Mouse (Mus musculus): Measurements from ENCODE around the gene Cul4a. TPM values are rescaled to one million over a fixed set of nuclear protein-coding genes. Genes with fewer than 3 reads are reported as not detected.
"Not testable (repeated sequence)": the region's sequence is repeated elsewhere in the genome, so short reads cannot be mapped to it uniquely, and the experiment has no call there.

Gene Cul4a
- 68.4 and 73.8 TPM in 2 replicates for polyA plus RNA-seq (2015; fragmentation: Nextera tagmentation; extraction: Ambion mirVana)

DNA sequence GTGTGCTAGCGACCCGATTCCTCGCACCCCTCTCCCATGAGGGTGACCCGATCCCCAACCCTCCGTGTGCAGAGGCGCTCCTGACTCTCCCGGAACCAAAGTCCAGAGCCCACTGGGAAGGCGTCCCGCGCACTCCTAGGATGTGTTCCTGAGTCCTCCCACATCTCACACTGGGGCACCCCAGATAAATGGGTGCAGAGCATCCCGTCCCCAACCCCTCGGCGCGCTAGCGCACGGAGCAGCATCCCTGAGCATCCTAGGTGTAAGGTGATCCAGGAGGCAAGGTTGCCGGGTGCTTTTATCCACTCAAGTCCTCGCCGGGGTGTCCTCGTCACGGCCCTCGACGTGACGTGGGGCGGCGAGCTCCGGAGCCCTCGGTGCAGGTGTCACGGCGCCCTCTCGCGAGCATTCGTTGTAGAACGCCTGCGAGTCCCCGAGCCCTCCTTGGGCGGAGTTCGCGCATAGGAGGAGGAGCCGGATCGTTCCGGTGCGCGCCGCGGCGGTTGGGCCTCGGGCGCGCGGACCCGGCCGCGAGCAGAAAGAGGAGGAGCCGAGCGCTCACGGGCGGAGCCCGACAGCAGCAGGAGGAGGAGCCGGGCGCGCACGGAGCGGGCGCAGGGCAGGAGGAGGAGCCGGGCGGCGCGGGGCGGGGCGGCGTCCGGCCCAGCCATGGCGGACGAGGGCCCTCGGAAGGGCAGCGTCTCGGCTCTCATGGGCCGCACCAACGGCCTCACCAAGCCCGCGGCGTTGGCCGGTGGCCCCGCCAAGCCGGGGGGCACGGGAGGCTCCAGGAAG lies at the start of gene Cul4a, which contains the start of gene Pcid2:
Cul4a (plus strand) TSS at position 535 of the 795 bp plus-strand sequence.
Pcid2 (minus strand) TSS at position 373 of the 795 bp plus-strand sequence.
- H3K9me3 ChIP-seq, result no peaks in the 10 kb centered on the region
- H3K9ac ChIP-seq (replicated peaks), result peak within 1 kb of the TSS; percentile 92
- no peaks in the 10 kb centered on the region for H3K27me3 ChIP-seq
- H3K4me3 ChIP-seq, result peak within 1 kb of the TSS; percentile 94
- 0 out of 2 replicates have a peak, but pooled peaks cover under 1% of the 10 kb centered on the region for H3K36me3 ChIP-seq
- WGBS, result under 1% methylated on average over 82 of the region's 87 CpGs
- H3K4me2 ChIP-seq (replicated peaks), result peak within 1 kb of the TSS; percentile 98
- ATAC-seq (replicated peaks), result peak; percentile 95
- H3K4me1 ChIP-seq, result peaks cover 39% of the 10 kb centered on the region
- H3K27ac ChIP-seq (replicated peaks), result peak within 1 kb of the TSS; percentile 94

DNA sequence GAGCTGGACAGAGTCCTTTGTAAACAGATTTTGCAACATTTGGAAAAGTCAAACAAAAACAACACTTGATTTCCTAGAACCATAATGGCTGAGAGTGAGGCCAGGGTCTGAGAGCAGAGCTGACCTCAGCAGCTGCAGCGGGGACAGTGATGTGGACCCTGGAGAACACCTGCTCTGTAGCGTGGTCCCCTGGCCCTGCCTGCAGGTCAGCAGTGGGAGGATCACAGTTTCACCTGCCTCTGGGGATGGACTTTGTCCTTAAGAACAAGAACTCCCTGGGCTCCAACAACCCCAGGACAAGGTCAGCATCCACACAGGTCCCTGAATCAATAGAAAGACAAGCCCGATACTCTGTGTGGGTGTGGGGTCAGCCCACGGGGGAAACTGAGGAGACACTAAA lies 48.1 kb upstream of the Cul4a start:
- ATAC-seq (replicated peaks), result no peak
- no peaks in the 10 kb centered on the region for H3K36me3 ChIP-seq
- H3K9me3 ChIP-seq, result no peaks in the 10 kb centered on the region
- H3K9ac ChIP-seq (replicated peaks), result no peak overlapping the region
- H3K4me2 ChIP-seq (replicated peaks), result no peak overlapping the region
- peaks cover 5% of the 10 kb centered on the region; the same call in 1 of the 2 replicates for H3K4me1 ChIP-seq
- no peak overlapping the region for H3K27ac ChIP-seq (replicated peaks)
- H3K27me3 ChIP-seq, result no peaks in the 10 kb centered on the region
- H3K4me3 ChIP-seq, result no peak overlapping the region
- 91% methylated on average over 4 of the region's 4 CpGs for WGBS

- H3K4me3 ChIP-seq, result no peak within 1 kb of the TSS
- ATAC-seq (replicated peaks), result no peak
Observed at GRCm38 (mm10) chr8:13060441-13061150, 44.8 kb upstream of the Cul4a start, which contains the start of gene Proz. Gene Proz (plus strand): TSS chr8:13060914.

DNA sequence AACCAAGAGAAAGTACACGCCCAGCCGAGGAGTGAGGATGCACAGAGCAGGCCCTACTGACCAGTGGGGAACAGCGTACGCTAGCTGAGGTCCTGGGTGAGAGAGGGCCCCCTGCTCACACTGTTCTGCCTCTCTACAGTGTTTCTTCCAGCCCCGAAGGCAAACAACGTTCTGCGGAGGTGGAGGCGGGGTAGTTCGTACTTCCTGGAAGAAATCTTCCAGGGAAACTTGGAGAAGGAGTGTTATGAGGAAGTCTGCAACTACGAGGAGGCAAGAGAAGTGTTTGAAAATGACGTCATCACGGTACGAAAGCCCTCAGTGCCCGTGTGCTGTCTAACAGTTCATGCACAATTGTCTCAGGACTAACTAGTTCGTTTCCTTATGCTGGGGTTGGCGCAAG lies 42.3 kb upstream of the Cul4a start:
- WGBS, result 81% methylated on average over 16 of the region's 16 CpGs
- H3K36me3 ChIP-seq, result no peaks in the 10 kb centered on the region
- no peak overlapping the region for H3K4me2 ChIP-seq (replicated peaks)
- no peaks in the 10 kb centered on the region for H3K27me3 ChIP-seq
- no peak overlapping the region for H3K27ac ChIP-seq (replicated peaks)
- H3K4me1 ChIP-seq, result peaks cover 3% of the 10 kb centered on the region; the same call in 1 of the 2 replicates
- no peak overlapping the region for H3K4me3 ChIP-seq
- no peak overlapping the region for H3K9ac ChIP-seq (replicated peaks)
- no peaks in the 10 kb centered on the region for H3K9me3 ChIP-seq
- no peak for ATAC-seq (replicated peaks)

More at GRCm38 (mm10) chr8:13060441-13061150, 44.8 kb upstream of the Cul4a start, which contains the start of gene Proz:
- WGBS, result 80% methylated on average over 17 of the region's 17 CpGs
- Histone ChIP-seq H3K27me3 (no peaks in the 10 kb centered on the region), H3K36me3 (no peaks in the 10 kb centered on the region), H3K27ac (replicated peaks) (no peak within 1 kb of the TSS), H3K4me2 (replicated peaks) (no peak within 1 kb of the TSS), H3K4me1 (peaks cover 5% of the 10 kb centered on the region; the same call in 1 of the 2 replicates), H3K9me3 (no peaks in the 10 kb centered on the region), H3K9ac (replicated peaks) (no peak within 1 kb of the TSS)

DNA sequence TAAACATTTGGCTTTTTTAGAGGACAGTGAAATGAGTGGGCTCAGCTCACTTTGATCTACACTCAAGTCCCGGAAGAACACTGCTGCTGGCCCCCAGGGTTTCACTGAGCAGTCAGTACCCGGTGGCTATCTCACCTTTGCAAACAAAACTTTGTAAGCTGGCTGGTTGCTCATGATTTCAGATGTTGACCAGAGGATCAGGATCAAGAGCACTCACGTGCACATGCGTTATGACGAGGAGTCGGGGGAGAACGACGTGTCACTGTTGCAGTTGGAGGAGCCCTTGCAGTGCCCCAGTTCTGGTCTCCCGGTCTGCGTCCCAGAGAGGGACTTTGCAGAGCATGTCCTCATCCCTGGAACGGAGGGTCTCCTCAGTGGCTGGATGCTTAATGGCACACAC lies 32.2 kb upstream of the Cul4a start:
- no peak for ATAC-seq (replicated peaks)
- no peaks in the 10 kb centered on the region for H3K9me3 ChIP-seq
- H3K9ac ChIP-seq (replicated peaks), result no peak overlapping the region
- H3K4me2 ChIP-seq (replicated peaks), result no peak overlapping the region
- no peaks in the 10 kb centered on the region for H3K27me3 ChIP-seq
- 94% methylated on average over 11 of the region's 11 CpGs for WGBS
- H3K4me1 ChIP-seq, result no peaks in the 10 kb centered on the region
- no peak overlapping the region for H3K27ac ChIP-seq (replicated peaks)
- H3K36me3 ChIP-seq, result peaks cover 55% of the 10 kb centered on the region
- no peak overlapping the region for H3K4me3 ChIP-seq

- no peak overlapping the region for H3K4me2 ChIP-seq (replicated peaks)
- H3K9ac ChIP-seq (replicated peaks), result no peak overlapping the region
- no peak for ATAC-seq (replicated peaks)
- H3K4me3 ChIP-seq, result no peak overlapping the region
- no peak overlapping the region for H3K27ac ChIP-seq (replicated peaks)
- no peaks in the 10 kb centered on the region for H3K9me3 ChIP-seq
- H3K27me3 ChIP-seq, result no peaks in the 10 kb centered on the region
- WGBS, result 94% methylated on average over 8 of the region's 8 CpGs
- H3K4me1 ChIP-seq, result no peaks in the 10 kb centered on the region
- H3K36me3 ChIP-seq, result peaks cover 73% of the 10 kb centered on the region
Observed at GRCm38 (mm10) chr8:13075044-13075443, 30.4 kb upstream of the Cul4a start.

- H3K36me3 ChIP-seq, result peaks cover 79% of the 10 kb centered on the region
- H3K9me3 ChIP-seq; H3K27ac ChIP-seq (replicated peaks); ATAC-seq (replicated peaks); H3K4me2 ChIP-seq (replicated peaks); H3K9ac ChIP-seq (replicated peaks); H3K4me3 ChIP-seq; H3K27me3 ChIP-seq; H3K4me1 ChIP-seq: not testable (repeated sequence)
- 97% methylated on average over 1 of the region's 1 CpGs for WGBS
Observed at GRCm38 (mm10) chr8:13075579-13075978, 29.8 kb upstream of the Cul4a start.

GRCm38 (mm10) chr8:13077542-13077941 lies 27.9 kb upstream of the Cul4a start:
- H3K9ac ChIP-seq (replicated peaks), result no peak overlapping the region
- no peaks in the 10 kb centered on the region for H3K4me1 ChIP-seq
- ATAC-seq (replicated peaks), result no peak
- H3K4me2 ChIP-seq (replicated peaks), result no peak overlapping the region
- no peaks in the 10 kb centered on the region for H3K9me3 ChIP-seq
- H3K36me3 ChIP-seq, result peaks cover 97% of the 10 kb centered on the region
- WGBS, result 86% methylated on average over 7 of the region's 7 CpGs
- no peak overlapping the region for H3K27ac ChIP-seq (replicated peaks)
- no peak overlapping the region for H3K4me3 ChIP-seq
- no peaks in the 10 kb centered on the region for H3K27me3 ChIP-seq

GRCm38 (mm10) chr8:13104691-13105086 lies 732 bp upstream of the Cul4a start:
- under 1% methylated on average over 45 of the region's 45 CpGs for WGBS
- H3K9ac ChIP-seq (replicated peaks), result peak overlapping the region; percentile 88
- 0 out of 2 replicates have a peak, but pooled peaks cover 5% of the 10 kb centered on the region for H3K36me3 ChIP-seq
- peak overlapping the region; percentile 94 for H3K27ac ChIP-seq (replicated peaks)
- ATAC-seq (replicated peaks), result peak; percentile 84
- peak overlapping the region; percentile 94 for H3K4me3 ChIP-seq
- H3K4me2 ChIP-seq (replicated peaks), result peak overlapping the region; percentile 98
- H3K27me3 ChIP-seq, result no peaks in the 10 kb centered on the region
- H3K9me3 ChIP-seq, result no peaks in the 10 kb centered on the region
- peaks cover 39% of the 10 kb centered on the region for H3K4me1 ChIP-seq

DNA sequence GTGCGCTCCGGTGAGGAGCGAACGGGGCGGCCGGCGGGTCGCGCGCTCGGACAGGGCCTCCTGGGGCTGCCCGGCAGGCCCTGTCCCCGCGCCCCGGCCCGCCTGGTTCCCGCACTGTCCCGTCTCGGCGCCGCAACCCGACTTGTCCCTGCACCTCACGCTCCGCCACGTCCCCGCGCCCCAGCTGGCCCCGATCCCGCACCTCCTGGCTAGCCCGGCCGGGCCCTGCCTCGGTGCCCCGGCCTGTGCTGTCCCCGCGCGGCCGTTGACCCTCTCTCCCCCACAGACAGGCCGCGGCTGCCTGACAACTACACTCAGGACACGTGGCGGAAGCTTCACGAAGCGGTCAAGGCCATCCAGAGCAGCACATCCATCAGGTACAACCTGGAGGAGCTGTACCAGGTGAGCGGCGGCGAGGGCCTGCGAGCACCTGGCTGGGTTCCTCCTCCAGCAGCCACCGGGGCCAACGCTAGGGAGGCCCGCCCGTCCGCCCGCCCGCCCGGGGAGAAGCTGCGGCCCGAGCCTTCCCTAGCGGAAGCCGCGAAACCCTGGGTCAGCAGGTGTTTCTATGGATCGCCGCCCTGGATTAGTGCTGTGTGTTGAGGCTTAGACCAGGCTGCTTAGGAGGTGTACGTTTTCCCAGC lies 609 bp downstream of the Cul4a start:
- peak overlapping the region; percentile 92 for H3K9ac ChIP-seq (replicated peaks)
- peak overlapping the region; percentile 94 for H3K4me3 ChIP-seq
- H3K27ac ChIP-seq (replicated peaks), result peak overlapping the region; percentile 94
- peak overlapping the region; percentile 98 for H3K4me2 ChIP-seq (replicated peaks)
- H3K9me3 ChIP-seq, result no peaks in the 10 kb centered on the region
- ATAC-seq (replicated peaks), result peak; percentile 59
- no peaks in the 10 kb centered on the region for H3K27me3 ChIP-seq
- under 1% methylated on average over 63 of the region's 63 CpGs for WGBS
- no peaks in the 10 kb centered on the region for H3K36me3 ChIP-seq
- H3K4me1 ChIP-seq, result peaks cover 41% of the 10 kb centered on the region

- no peak for ATAC-seq (replicated peaks)
- Histone ChIP-seq H3K4me3 (no peak overlapping the region), H3K9me3 (no peaks in the 10 kb centered on the region), H3K36me3 (no peaks in the 10 kb centered on the region), H3K27ac (replicated peaks) (no peak overlapping the region), H3K27me3 (no peaks in the 10 kb centered on the region), H3K4me1 (peaks cover 42% of the 10 kb centered on the region), H3K9ac (replicated peaks) (no peak overlapping the region), H3K4me2 (replicated peaks) (no peak overlapping the region)
- whole genome bisulfite sequencing, result 89% methylated on average over 13 of the region's 13 CpGs
Observed at GRCm38 (mm10) chr8:13107990-13108638, 2.7 kb downstream of the Cul4a start.
